Mouse (Mus musculus) heart, postnatal 0 days (tissue): Measurements from ENCODE around the gene Lhfpl2. TPM values are rescaled to one million over a fixed set of nuclear protein-coding genes. Genes with fewer than 3 reads are reported as not detected.

ENCODE experiments used
- ATAC-seq: fragments of 200-750 bp; cut with Nextera tagmentation; 2 replicates; pipeline ENCODE4 v1.8.0; 2017; ENCODE audit warnings: low read depth, moderate number of reproducible peaks, moderate library complexity; ENCODE audit not compliant: insufficient read depth
- DNase-seq: peaks from one replicate; pipeline ENCODE4 v3.0.0-alpha.2; 2016; ENCODE audit warnings: low spot score
- H3K27ac ChIP-seq: fragments of 300-500 bp; sonication (generic); 2 replicates; pipeline ENCODE4 v1.5.1; 2014; ENCODE audit warnings: low read depth, mild to moderate bottlenecking
- H3K27me3 ChIP-seq: fragments of 300-500 bp; sonication (generic); 2 replicates; pipeline ENCODE4 v1.6.1; 2014; ENCODE audit warnings: low read length, mixed read lengths; ENCODE audit not compliant: control insufficient read depth, insufficient read depth
- H3K36me3 ChIP-seq: fragments of 300-500 bp; sonication (generic); replicated peaks from 2 replicates; pipeline ENCODE4 v1.6.1; 2014; ENCODE audit warnings: low read length, mixed read lengths; ENCODE audit not compliant: control insufficient read depth, insufficient read depth
- H3K4me1 ChIP-seq: fragments of 300-500 bp; sonication (generic); 2 replicates; pipeline ENCODE4 v1.6.1; 2014; ENCODE audit warnings: antibody characterized with exemption; ENCODE audit not compliant: control insufficient read depth, insufficient read depth
- H3K4me2 ChIP-seq: fragments of 300-500 bp; sonication (generic); 2 replicates; pipeline ENCODE4 v1.6.1; 2014; ENCODE audit warnings: low read depth, mild to moderate bottlenecking, low read length, moderate library complexity
- H3K4me3 ChIP-seq: fragments of 300-500 bp; sonication (generic); 2 replicates; pipeline ENCODE4 v1.5.1; 2014; ENCODE audit warnings: low read depth, low read length
- H3K9ac ChIP-seq: fragments of 300-500 bp; sonication (generic); replicated peaks from 2 replicates; pipeline ENCODE4 v1.6.1; 2014; ENCODE audit warnings: low read depth, low read length, mixed read lengths
- H3K9me3 ChIP-seq: fragments of 300-500 bp; sonication (generic); replicated peaks from 2 replicates; pipeline ENCODE4 v1.6.1; 2016; ENCODE audit warnings: low read length; ENCODE audit not compliant: control insufficient read depth
- CTCF ChIP-seq: IDR thresholded peaks from 2 replicates; pipeline ENCODE4 v1.5.1; 2016; ENCODE audit warnings: antibody characterized with exemption, control low read depth, low read depth
- EP300 ChIP-seq: IDR thresholded peaks from 2 replicates; pipeline ENCODE4 v1.6.1; 2016; ENCODE audit warnings: antibody characterized with exemption, low read depth
- WGBS: fragments of 180-500 bp; shearing (Covaris S2); extraction: QIAGEN DNeasy Blood & Tissue Kit; methylation state at CpG from one replicate; pipeline ENCODE4 v1.1.7; 2014; 5-methylcytosine and 5-hydroxymethylcytosine counted together
- polyA plus RNA-seq: library from polyadenylated mRNA; unstranded; fragments of >200 nt; fragmentation: Nextera tagmentation; extraction: Ambion mirVana; gene quantifications from 2 replicates; pipeline ENCODE4 v1.2.1, GENCODE M21; 2015
- total RNA-seq: library from RNA; depleted of rRNA; stranded (reverse); fragments of >200 nt; gene quantifications from 2 replicates; pipeline ENCODE4 v1.2.3, GENCODE M21; 2014; ENCODE audit warnings: low replicate concordance

Lhfpl2 gene
- total and polyA plus RNA-seq, 2 experiments from 2014 or later: 10.8 to 22.5 TPM

DNA sequence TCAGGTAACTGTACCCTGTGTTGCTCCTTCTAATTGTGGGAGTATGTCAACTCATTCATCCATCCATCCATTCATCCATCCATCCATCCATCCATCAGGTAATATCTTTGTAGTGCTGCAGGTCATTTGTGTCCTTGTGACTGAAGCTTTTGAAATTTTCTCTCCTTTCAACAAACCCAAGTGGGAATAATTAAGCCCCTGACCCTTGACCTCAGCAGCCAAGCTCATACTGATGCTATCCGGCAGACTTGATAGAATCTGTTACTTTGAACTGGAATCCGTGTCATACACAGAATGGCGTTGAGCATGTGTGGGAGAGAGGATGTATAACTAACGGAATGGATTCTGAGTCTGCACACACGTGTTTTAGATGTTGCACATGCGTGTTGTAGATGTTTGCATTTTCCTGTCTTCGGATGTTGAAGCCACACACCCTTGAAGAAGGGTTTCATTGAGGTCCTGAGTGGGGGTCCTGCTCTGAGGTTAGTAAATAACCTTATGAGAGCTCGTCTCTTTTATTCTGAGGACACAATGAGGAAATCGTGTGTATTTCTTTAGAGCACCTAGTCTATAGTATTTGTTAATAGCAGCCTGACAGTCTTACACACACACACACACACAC is 3.8 kb downstream of the Lhfpl2 start:
- Histone ChIP-seq H3K4me2 (no peak overlapping the region), H3K4me1 (peaks cover 46% of the 10 kb centered on the region), H3K4me3 (no peak overlapping the region), H3K9me3 (no peaks in the 10 kb centered on the region), H3K27me3 (no peaks in the 10 kb centered on the region), H3K36me3 (no peaks in the 10 kb centered on the region), H3K27ac (no peak overlapping the region), H3K9ac (no peak overlapping the region)
- ATAC-seq: no peak
- TF ChIP-seq EP300: no peak
- TF ChIP-seq CTCF: no peak
- WGBS: 83% methylated on average over 9 of the region's 9 CpGs
- DNase-seq: no peak

DNA sequence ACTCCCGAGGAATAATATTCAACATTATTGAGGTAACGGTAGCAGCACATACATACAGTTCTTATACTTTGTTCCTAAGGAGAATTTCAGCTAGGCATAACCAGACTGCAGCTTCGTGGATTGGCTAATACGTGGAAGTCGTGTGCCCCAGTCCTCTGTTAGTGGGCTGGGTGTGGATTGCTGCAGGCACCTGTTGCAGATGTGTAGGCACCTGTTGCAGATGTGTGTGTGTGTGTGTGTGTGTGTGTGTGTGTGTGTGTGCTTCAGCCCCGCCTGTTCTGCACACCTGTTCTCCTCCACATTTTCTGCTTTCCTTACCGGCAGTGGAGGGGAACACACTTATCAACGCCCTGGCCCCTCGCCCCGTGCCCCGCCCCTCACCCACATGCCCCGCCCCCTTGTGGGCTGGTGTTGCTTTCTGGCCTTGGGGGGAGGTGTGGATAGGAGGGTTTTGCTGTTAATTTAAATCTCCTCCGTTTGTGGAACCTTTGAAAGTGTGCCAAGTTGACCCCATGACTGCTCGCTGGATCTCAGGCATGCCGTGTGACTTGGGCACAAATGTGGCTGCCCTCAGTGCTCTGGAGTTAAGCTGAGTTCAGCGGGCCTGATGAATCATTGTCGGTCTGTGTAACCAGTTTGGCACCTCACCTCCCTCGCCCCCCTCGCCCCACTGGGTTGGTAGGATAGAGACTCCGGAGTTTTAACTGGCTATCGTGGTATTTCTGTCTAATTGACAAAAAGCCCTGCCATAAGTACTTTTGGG is 4.9 kb downstream of the Lhfpl2 start:
- no peaks in the 10 kb centered on the region for H3K27me3 ChIP-seq
- H3K9me3 ChIP-seq: no peaks in the 10 kb centered on the region
- DNase-seq (peak; percentile 19), ATAC-seq (peak; percentile 56)
- H3K9ac ChIP-seq: no peak overlapping the region
- WGBS: 22% methylated on average over 21 of the region's 21 CpGs
- no peak for TF ChIP-seq CTCF
- no peak for TF ChIP-seq EP300
- no peak overlapping the region for H3K27ac ChIP-seq
- peaks cover 46% of the 10 kb centered on the region for H3K4me1 ChIP-seq
- H3K4me3 ChIP-seq: no peak overlapping the region
- H3K36me3 ChIP-seq: no peaks in the 10 kb centered on the region
- peak overlapping the region; percentile 39; the same call in 1 of the 2 replicates for H3K4me2 ChIP-seq

DNA sequence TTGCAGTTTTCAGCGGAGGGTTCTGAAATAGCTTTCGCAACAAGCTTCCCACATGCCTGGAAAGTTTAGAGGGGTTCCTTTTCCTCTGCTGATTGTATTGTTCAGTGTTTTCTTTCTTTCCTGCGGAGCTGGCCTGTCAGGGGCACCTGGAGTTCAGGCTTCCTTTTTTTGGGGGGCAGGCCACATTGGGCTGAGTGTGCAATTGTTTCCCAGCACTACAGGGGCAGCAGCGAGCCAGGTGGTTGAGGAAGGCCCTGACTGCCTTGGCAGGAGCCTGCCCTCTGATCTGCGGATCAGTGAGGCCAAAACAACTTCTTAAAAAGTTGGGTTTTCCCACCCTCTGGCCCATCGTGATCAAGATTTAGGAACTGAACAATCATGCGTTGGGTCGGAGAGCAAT is 5.6 kb downstream of the Lhfpl2 start:
- 0 out of 2 replicates have a peak overlapping the region, but pooled peaks have one; percentile 4 for H3K27ac ChIP-seq
- H3K27me3 ChIP-seq: no peaks in the 10 kb centered on the region
- DNase-seq (peak; percentile 37), ATAC-seq (no peak)
- no peak overlapping the region for H3K9ac ChIP-seq
- H3K36me3 ChIP-seq: no peaks in the 10 kb centered on the region
- H3K4me2 ChIP-seq: peak overlapping the region; percentile 39; the same call in 1 of the 2 replicates
- TF ChIP-seq CTCF (peak; percentile 25), EP300 (no peak)
- no peaks in the 10 kb centered on the region for H3K9me3 ChIP-seq
- no peak overlapping the region for H3K4me3 ChIP-seq
- H3K4me1 ChIP-seq: peaks cover 45% of the 10 kb centered on the region
- WGBS: 61% methylated on average over 8 of the region's 8 CpGs

DNA sequence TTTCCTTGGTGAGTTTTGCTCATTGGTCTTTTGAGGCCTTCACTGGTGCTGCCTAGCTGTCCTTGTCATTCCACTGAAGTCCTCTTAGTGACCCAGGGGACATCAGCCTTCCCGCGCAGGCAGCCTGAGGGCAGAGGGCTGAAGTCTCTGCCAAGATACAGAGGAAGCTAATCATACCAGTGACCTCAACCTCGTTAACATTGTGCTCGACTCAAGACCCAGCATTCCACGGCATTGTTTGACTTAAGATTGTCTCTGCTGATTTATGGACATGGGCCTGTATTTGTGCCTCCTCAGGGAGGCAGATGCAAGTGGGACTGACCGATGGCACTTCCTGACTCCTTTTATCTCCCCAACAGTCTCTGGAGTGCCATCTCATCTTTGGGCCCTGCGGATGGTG is 7.0 kb downstream of the Lhfpl2 start:
- H3K27me3 ChIP-seq: no peaks in the 10 kb centered on the region
- H3K9me3 ChIP-seq: no peaks in the 10 kb centered on the region
- no peak; the same call in 1 of the 2 replicates for ATAC-seq
- peak; percentile 31 for DNase-seq
- H3K4me2 ChIP-seq: no peak overlapping the region
- no peak overlapping the region for H3K27ac ChIP-seq
- TF ChIP-seq EP300: no peak
- no peak for TF ChIP-seq CTCF
- no peaks in the 10 kb centered on the region for H3K36me3 ChIP-seq
- H3K9ac ChIP-seq: no peak overlapping the region
- H3K4me3 ChIP-seq: no peak overlapping the region
- H3K4me1 ChIP-seq: peaks cover 38% of the 10 kb centered on the region
- 32% methylated on average over 7 of the region's 7 CpGs for WGBS

DNA sequence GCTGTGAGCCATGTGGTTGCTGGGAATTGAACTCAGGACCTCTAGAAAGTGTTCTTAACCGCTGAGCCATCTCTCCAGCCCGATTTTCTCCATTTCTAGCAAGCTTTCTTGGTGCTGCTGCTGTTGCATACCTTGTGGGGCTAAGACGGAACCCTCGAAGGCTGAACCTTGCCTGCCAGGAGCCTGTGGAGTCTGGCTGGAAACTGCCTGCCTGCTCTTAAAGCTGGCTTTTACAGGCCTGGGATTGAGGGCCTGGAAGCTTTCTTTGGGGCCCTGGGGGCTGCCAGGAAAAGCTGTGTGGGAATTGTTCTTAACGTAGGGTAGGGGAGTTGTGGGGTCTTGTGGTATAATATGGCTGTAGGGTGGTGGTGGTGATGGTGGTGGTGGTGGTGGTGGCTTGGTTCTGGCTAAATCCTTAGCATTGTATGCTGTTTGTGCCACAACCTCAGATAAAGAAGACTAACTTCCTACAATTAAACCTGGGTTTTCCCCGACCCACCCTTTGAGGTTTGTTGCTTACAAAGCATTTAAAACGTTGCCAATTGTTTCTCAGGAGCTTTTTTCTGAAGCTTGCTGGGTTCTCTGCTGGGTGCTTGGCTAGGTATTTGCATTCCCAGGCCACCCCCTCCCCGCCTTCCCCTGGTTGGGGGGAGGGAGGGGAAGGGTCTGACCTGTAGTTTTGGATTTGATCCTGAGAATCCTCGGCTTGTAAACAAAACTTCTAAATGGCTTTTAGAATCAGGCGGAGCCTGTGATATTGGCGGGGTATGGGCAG is 7.9 kb downstream of the Lhfpl2 start:
- Histone ChIP-seq H3K36me3 (no peaks in the 10 kb centered on the region), H3K4me1 (peaks cover 38% of the 10 kb centered on the region), H3K4me3 (no peak overlapping the region), H3K27me3 (no peaks in the 10 kb centered on the region), H3K4me2 (no peak overlapping the region), H3K9ac (no peak overlapping the region), H3K9me3 (no peaks in the 10 kb centered on the region), H3K27ac (no peak overlapping the region)
- TF ChIP-seq EP300 (no peak), CTCF (no peak)
- DNase-seq (no peak), ATAC-seq (no peak)
- 73% methylated on average over 11 of the region's 11 CpGs for WGBS
